ENCODE assay signal across 25 mouse cellular contexts in genomic region chr8:46024392-46024791, GRCm38 (mm10). TPM values are rescaled to one million over a fixed set of nuclear protein-coding genes. Genes with fewer than 3 reads are reported as not detected.
A peak's percentile ranks its signal among the peaks of the same experiment; 100 is the strongest.
DNase-seq lines count a peak whose midpoint lies in the region; ATAC-seq lines count a peak whose summit lies in the region.
"Had no signal": no experiment of that assay in that cellular context is flagged by ENCODE, and none has a peak within 500 bp of the region (broad histone marks: within the 10 kb centered on the region; RNA-seq: fewer than 3 reads in every experiment).

No protein-coding gene starts in this region.

- intact Hi-C loops in heart, postnatal 25 days (cut with DNase I), result no loop called here
- intact Hi-C loops in gastrocnemius, postnatal 36 days (cut with DNase I), result no loop called here

- WGBS in kidney, embryonic 14.5 days, result 46% methylated on average over 4 of the region's 4 CpGs
- WGBS in stomach, embryonic 16.5 days, result 44% methylated on average over 4 of the region's 4 CpGs

- no peak for ATAC-seq in kidney, embryonic 14.5 days (ENCODE audit: low FRiP score, low TSS enrichment)
- peak; percentile 53; the same call in 1 of the 2 replicates for ATAC-seq in stomach, embryonic 16.5 days (ENCODE audit: insufficient read depth, low FRiP score)
- ATAC-seq: hindbrain, embryonic 16.5 days; liver, embryonic 12.5 days had no signal

- H3K36me3 ChIP-seq in kidney, embryonic 14.5 days (ENCODE audit: control insufficient read depth, insufficient read depth, low read length), result no peaks in the 10 kb centered on the region
- no peaks in the 10 kb centered on the region for H3K36me3 ChIP-seq in stomach, embryonic 16.5 days (ENCODE audit: control insufficient read depth, insufficient read depth, low read length)
- H3K36me3 ChIP-seq: embryonic facial prominence, embryonic 13.5 days; forebrain, embryonic 12.5 days; limb, embryonic 13.5 days; liver, embryonic 12.5 days; midbrain, embryonic 10.5 days had no signal

- H3K9ac ChIP-seq in kidney, embryonic 14.5 days (ENCODE audit: low read depth, low read length), result no peak overlapping the region
- H3K9ac ChIP-seq in stomach, embryonic 16.5 days (ENCODE audit: low read length), result no peak overlapping the region
- H3K9ac ChIP-seq: embryonic facial prominence, embryonic 13.5 days; forebrain, embryonic 12.5 days; heart, embryonic 12.5 days; limb, embryonic 13.5 days; liver, embryonic 12.5 days; neural tube, embryonic 15.5 days had no signal

- no peak overlapping the region for H3K27ac ChIP-seq in kidney, embryonic 14.5 days (ENCODE audit: low read depth, low read length)
- peak overlapping the region; percentile 44; the same call in 1 of the 2 replicates for H3K27ac ChIP-seq in stomach, embryonic 16.5 days (ENCODE audit: low read length)
- H3K27ac ChIP-seq: embryonic facial prominence, embryonic 13.5 days; forebrain, embryonic 12.5 days; limb, embryonic 13.5 days; liver, embryonic 12.5 days; macrophage; midbrain, embryonic 10.5 days; neural tube, embryonic 15.5 days had no signal

- H3K9me3 ChIP-seq in kidney, embryonic 14.5 days (ENCODE audit: control insufficient read depth, low read length), result no peaks in the 10 kb centered on the region
- no peaks in the 10 kb centered on the region for H3K9me3 ChIP-seq in stomach, embryonic 16.5 days (replicated peaks; ENCODE audit: control insufficient read depth, low read length)
- H3K9me3 ChIP-seq: embryonic facial prominence, embryonic 13.5 days; forebrain, embryonic 12.5 days; heart, embryonic 12.5 days; limb, embryonic 13.5 days; liver, embryonic 12.5 days; midbrain, embryonic 10.5 days; neural tube, embryonic 15.5 days had no signal

- no peaks in the 10 kb centered on the region for H3K27me3 ChIP-seq in kidney, embryonic 14.5 days (ENCODE audit: control insufficient read depth, insufficient read depth, low read length)
- H3K27me3 ChIP-seq in stomach, embryonic 16.5 days (ENCODE audit: control insufficient read depth, insufficient read depth, low read length), result no peaks in the 10 kb centered on the region
- H3K27me3 ChIP-seq: embryonic facial prominence, embryonic 13.5 days; forebrain, embryonic 12.5 days; heart, embryonic 12.5 days; limb, embryonic 13.5 days; liver, embryonic 12.5 days; neural tube, embryonic 15.5 days had no signal

- H3K4me3 ChIP-seq in kidney, embryonic 14.5 days (ENCODE audit: low read length), result no peak overlapping the region
- no peak overlapping the region for H3K4me3 ChIP-seq in stomach, embryonic 16.5 days (replicated peaks; ENCODE audit: low read length)
- H3K4me3 ChIP-seq: embryonic facial prominence, embryonic 13.5 days; erythroblast, embryonic 14.5 days; forebrain, embryonic 12.5 days; heart, embryonic 12.5 days; limb, embryonic 13.5 days; liver, embryonic 12.5 days; midbrain, embryonic 10.5 days; neural tube, embryonic 15.5 days had no signal

- peak; percentile 25 to 35 for DNase-seq in heart, adult 18-20 months
- no peak for DNase-seq in heart, postnatal 25 days (ENCODE audit: low spot score)
- DNase-seq in kidney, postnatal 10 days, result peak; percentile 34
- peak; percentile 60 for DNase-seq in lung, postnatal 14 days
- no peak for DNase-seq in retina, postnatal 1 day
- no peak for DNase-seq in gastrocnemius, postnatal 36 days
- DNase-seq: adrenal gland, postnatal 25 days; cerebellum, adult 8-10 months; cerebellum, postnatal 36 days; embryo, embryonic 11 days; gastrocnemius, postnatal 25 days; kidney, adult 11 months; kidney, postnatal 36 days had no signal

- no peak overlapping the region for H3K4me2 ChIP-seq in kidney, embryonic 14.5 days (replicated peaks; ENCODE audit: low read depth, low read length)
- no peak overlapping the region for H3K4me2 ChIP-seq in stomach, embryonic 16.5 days (ENCODE audit: low read depth, low read length)
- H3K4me2 ChIP-seq: embryonic facial prominence, embryonic 13.5 days; forebrain, embryonic 12.5 days; heart, embryonic 12.5 days; limb, embryonic 13.5 days; liver, embryonic 12.5 days; neural tube, embryonic 15.5 days had no signal

- no peaks in the 10 kb centered on the region for H3K4me1 ChIP-seq in kidney, embryonic 14.5 days (ENCODE audit: control insufficient read depth, insufficient read depth, low read length)
- H3K4me1 ChIP-seq in stomach, embryonic 16.5 days (ENCODE audit: control insufficient read depth, insufficient read depth, low read length), result no peaks in the 10 kb centered on the region
- H3K4me1 ChIP-seq: forebrain, embryonic 12.5 days; liver, embryonic 12.5 days; midbrain, embryonic 10.5 days; neural tube, embryonic 15.5 days had no signal

RNA-seq across cellular contexts. Expression of gene Ankrd37, which starts 18.9 kb away (rescaled TPM):
- total RNA-seq in heart, adult 18-20 months (2021), result 1 to 10 TPM; 4.9 to 7.2 TPM
- 10 to 100 TPM; 10.0 to 11.7 TPM for total RNA-seq in heart, postnatal 25 days (2021)
- polyA plus RNA-seq in kidney, embryonic 14.5 days (2014; fragmentation: Nextera tagmentation; extraction: Ambion mirVana), result 17.9 and 25.4 TPM in 2 replicates
- polyA plus RNA-seq in stomach, embryonic 16.5 days (2015; fragmentation: Nextera tagmentation; extraction: Ambion mirVana), result 27.1 and 41.3 TPM in 2 replicates
- total RNA-seq in gastrocnemius, postnatal 36 days (2021), result 1 to 10 TPM; 1.9 to 2.0 TPM
- total RNA-seq: adrenal gland, postnatal 25 days had no signal

RNA-seq across cellular contexts. Expression of gene Lrp2bp, which starts 25.3 kb away (rescaled TPM):
- 1 to 10 TPM in 1 of 2 experiments, under 1 TPM in 1; 0.77 to 1.0 TPM for total RNA-seq in heart, adult 18-20 months (2021)
- total RNA-seq in heart, postnatal 25 days (2021), result 1 to 10 TPM; 1.0 to 1.1 TPM
- 0.32 and 0.39 TPM in 2 replicates for polyA plus RNA-seq in kidney, embryonic 14.5 days (2014; fragmentation: Nextera tagmentation; extraction: Ambion mirVana)
- polyA plus RNA-seq in stomach, embryonic 16.5 days (2015; fragmentation: Nextera tagmentation; extraction: Ambion mirVana), result 0.37 and 0.71 TPM in 2 replicates
- 1 to 10 TPM in 1 of 2 experiments, under 1 TPM in 1; 0.94 to 2.9 TPM for total RNA-seq in gastrocnemius, postnatal 36 days (2021)
- polyA plus RNA-seq: erythroblast, embryonic 14.5 days; liver, embryonic 12.5 days; macrophage had no signal

RNA-seq across cellular contexts. Expression of gene Ufsp2, which starts 49.1 kb away (rescaled TPM):
- 10 to 100 TPM; 31.2 to 33.1 TPM for total RNA-seq in heart, adult 18-20 months (2021)
- 10 to 100 TPM; 31.1 to 32.3 TPM for total RNA-seq in heart, postnatal 25 days (2021)
- 74.1 and 74.9 TPM in 2 replicates for polyA plus RNA-seq in kidney, embryonic 14.5 days (2014; fragmentation: Nextera tagmentation; extraction: Ambion mirVana)
- polyA plus RNA-seq in stomach, embryonic 16.5 days (2015; fragmentation: Nextera tagmentation; extraction: Ambion mirVana), result 91.4 and 93.6 TPM in 2 replicates
- total RNA-seq in gastrocnemius, postnatal 36 days (2021), result 10 to 100 TPM; 34.8 to 39.5 TPM

RNA-seq across cellular contexts. Expression of gene 1700029J07Rik, which starts 49.3 kb away (rescaled TPM):
- total RNA-seq in heart, adult 18-20 months (2021), result 1 to 10 TPM in 1 of 2 experiments, under 1 TPM in 1; 0.37 to 1.3 TPM
- under 1 TPM; 0.52 to 0.84 TPM for total RNA-seq in heart, postnatal 25 days (2021)
- 4.3 and 4.7 TPM in 2 replicates for polyA plus RNA-seq in kidney, embryonic 14.5 days (2014; fragmentation: Nextera tagmentation; extraction: Ambion mirVana)
- polyA plus RNA-seq in stomach, embryonic 16.5 days (2015; fragmentation: Nextera tagmentation; extraction: Ambion mirVana), result 4.1 and 4.2 TPM in 2 replicates
- total RNA-seq in gastrocnemius, postnatal 36 days (2021), result under 1 TPM; 0.27 to 0.31 TPM
- polyA plus RNA-seq: erythroblast, embryonic 14.5 days had no signal

Comparison
In these comparisons a context has a peak if more than half of its experiments do, and no peak if none do; other contexts are left out.
1. DNase-seq: peak in heart, adult 18-20 months (2 of 2), kidney, postnatal 10 days (single experiment) and lung, postnatal 14 days (single experiment); none in heart, postnatal 25 days (single experiment), retina, postnatal 1 day (single experiment) and gastrocnemius, postnatal 36 days (0 of 2).